Mouse (Mus musculus) forebrain, embryonic 14.5 days (tissue): ENCODE results near the gene Tufm. TPM values are rescaled to one million over a fixed set of nuclear protein-coding genes. Genes with fewer than 3 reads are reported as not detected.

Experiments used
- ATAC-seq: fragments of 200-750 bp; cut with Nextera tagmentation; 2 replicates; pipeline ENCODE4 v1.8.0; 2017; ENCODE audit warnings: mild to moderate bottlenecking, moderate library complexity
- DNase-seq: peaks from one replicate; pipeline ENCODE4 v3.0.0-alpha.2; 2015; ENCODE audit warnings: low spot score
- H3K27ac ChIP-seq: fragments of 300-500 bp; sonication (generic); 2 replicates; pipeline ENCODE4 v1.5.1; 2014; ENCODE audit warnings: low read depth, mild to moderate bottlenecking, control low read depth, low read length, moderate library complexity
- H3K27me3 ChIP-seq: fragments of 300-500 bp; sonication (generic); replicated peaks from 2 replicates; pipeline ENCODE4 v1.6.1; 2014; ENCODE audit warnings: low read length, control low read depth, mixed read lengths; ENCODE audit not compliant: control insufficient read depth, insufficient read depth
- H3K36me3 ChIP-seq: fragments of 300-500 bp; sonication (generic); 2 replicates; pipeline ENCODE4 v1.6.1; 2014; ENCODE audit warnings: low read length, control low read depth; ENCODE audit not compliant: control insufficient read depth, insufficient read depth
- H3K4me1 ChIP-seq: fragments of 300-500 bp; sonication (generic); 2 replicates; pipeline ENCODE4 v1.6.1; 2014; ENCODE audit warnings: antibody characterized with exemption, low read length, control low read depth; ENCODE audit not compliant: control insufficient read depth, insufficient read depth
- H3K4me2 ChIP-seq: fragments of 300-500 bp; sonication (generic); 2 replicates; pipeline ENCODE4 v1.6.1; 2014; ENCODE audit warnings: mild to moderate bottlenecking, control low read depth, low read length
- H3K4me3 ChIP-seq: fragments of 300-500 bp; sonication (generic); 2 replicates; pipeline ENCODE4 v1.5.1; 2014; ENCODE audit warnings: low read depth, low read length, control low read depth
- H3K9ac ChIP-seq: fragments of 300-500 bp; sonication (generic); 2 replicates; pipeline ENCODE4 v1.6.1; 2014; ENCODE audit warnings: mild to moderate bottlenecking, low read length, control low read depth, moderate library complexity
- H3K9me3 ChIP-seq: fragments of 300-500 bp; sonication (generic); replicated peaks from 2 replicates; pipeline ENCODE4 v1.6.1; 2016; ENCODE audit warnings: low read length, control low read depth, mixed read lengths; ENCODE audit not compliant: control insufficient read depth
- WGBS: fragments of 180-500 bp; shearing (Covaris S2); extraction: QIAGEN DNeasy Blood & Tissue Kit; methylation state at CpG from one replicate; pipeline ENCODE4 v1.1.7; 2014; 5-methylcytosine and 5-hydroxymethylcytosine counted together
- polyA plus RNA-seq: library from polyadenylated mRNA; unstranded; fragments of >200 nt; fragmentation: Nextera tagmentation; extraction: Ambion mirVana; gene quantifications from 2 replicates; pipeline ENCODE4 v1.2.1, GENCODE M21; 2014

Gene Tufm
- polyA plus RNA-seq, 1 experiment from 2014 or later, result 135 TPM

DNA sequence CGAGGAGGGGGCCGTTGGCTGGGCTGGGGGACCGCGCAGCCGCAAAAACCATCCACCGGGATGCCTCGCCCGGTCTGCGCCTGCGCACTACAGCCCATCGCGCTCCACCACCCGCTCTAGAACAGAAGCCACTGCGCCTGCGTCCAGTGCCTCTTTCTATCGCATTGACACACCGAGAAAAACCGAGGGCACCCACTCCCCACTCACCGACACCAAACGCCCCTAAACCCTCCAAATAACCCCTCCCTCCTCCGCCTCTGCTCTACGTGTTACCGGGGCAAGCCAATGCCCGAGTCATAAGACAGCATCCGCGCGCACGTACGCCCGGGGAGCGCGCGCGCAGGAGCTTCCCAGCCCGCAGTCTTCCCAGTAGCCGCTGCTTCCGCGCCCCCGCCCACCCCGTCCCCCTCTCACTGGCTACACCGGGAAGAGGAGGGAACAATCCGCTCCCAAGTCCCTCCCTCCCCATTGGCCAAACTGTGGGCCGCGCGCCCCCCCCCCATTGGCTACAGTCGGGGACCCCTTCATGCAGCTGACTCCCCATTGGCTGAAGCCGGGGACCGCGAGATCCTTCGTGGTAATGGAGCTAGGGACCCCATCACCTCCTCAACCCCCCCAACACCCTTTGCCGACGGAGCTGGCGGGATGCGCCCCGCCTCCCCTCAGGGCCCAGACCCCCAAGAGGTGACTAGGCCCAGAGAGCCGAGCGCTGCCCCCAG, 15.0 kb downstream of the Tufm start:
- Histone ChIP-seq H3K27ac (peak overlapping the region; percentile 98), H3K9me3 (no peaks in the 10 kb centered on the region), H3K4me2 (peak overlapping the region; percentile 67), H3K4me1 (peaks cover 11% of the 10 kb centered on the region), H3K27me3 (no peaks in the 10 kb centered on the region), H3K4me3 (peak overlapping the region; percentile 100), H3K36me3 (peaks cover 41% of the 10 kb centered on the region), H3K9ac (peak overlapping the region; percentile 99)
- DNase-seq (peak; percentile 98), ATAC-seq (peak; percentile 88)
- WGBS, result under 1% methylated on average over 54 of the region's 57 CpGs

DNA sequence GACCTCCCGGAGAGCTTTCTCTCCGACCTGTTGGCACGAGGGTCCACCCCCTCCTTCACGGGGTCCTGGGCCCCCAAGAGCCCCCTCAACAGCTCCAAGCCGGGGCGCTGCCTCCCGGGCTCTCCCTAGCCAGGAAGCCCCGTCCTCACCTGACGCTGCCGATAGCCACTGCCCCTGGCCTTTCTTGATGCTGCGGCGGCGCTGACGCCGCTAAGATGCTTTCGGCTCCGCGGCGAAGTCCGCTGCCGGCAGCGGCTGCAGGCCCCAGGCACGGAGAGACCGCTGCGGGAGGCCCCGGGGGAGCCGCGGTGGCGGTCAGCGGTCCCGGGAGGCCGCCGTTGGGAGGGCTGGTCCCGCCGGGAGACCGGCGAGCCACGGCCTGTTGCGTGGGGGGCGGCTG, 15.6 kb downstream of the Tufm start:
- Histone ChIP-seq H3K4me1 (peaks cover 11% of the 10 kb centered on the region), H3K27ac (peak overlapping the region; percentile 98), H3K36me3 (peaks cover 35% of the 10 kb centered on the region), H3K9ac (peak overlapping the region; percentile 99), H3K4me2 (peak overlapping the region; percentile 67), H3K27me3 (no peaks in the 10 kb centered on the region), H3K4me3 (peak overlapping the region; percentile 100), H3K9me3 (no peaks in the 10 kb centered on the region)
- WGBS, result under 1% methylated on average over 40 of the region's 40 CpGs
- DNase-seq (no peak), ATAC-seq (no peak)

DNA sequence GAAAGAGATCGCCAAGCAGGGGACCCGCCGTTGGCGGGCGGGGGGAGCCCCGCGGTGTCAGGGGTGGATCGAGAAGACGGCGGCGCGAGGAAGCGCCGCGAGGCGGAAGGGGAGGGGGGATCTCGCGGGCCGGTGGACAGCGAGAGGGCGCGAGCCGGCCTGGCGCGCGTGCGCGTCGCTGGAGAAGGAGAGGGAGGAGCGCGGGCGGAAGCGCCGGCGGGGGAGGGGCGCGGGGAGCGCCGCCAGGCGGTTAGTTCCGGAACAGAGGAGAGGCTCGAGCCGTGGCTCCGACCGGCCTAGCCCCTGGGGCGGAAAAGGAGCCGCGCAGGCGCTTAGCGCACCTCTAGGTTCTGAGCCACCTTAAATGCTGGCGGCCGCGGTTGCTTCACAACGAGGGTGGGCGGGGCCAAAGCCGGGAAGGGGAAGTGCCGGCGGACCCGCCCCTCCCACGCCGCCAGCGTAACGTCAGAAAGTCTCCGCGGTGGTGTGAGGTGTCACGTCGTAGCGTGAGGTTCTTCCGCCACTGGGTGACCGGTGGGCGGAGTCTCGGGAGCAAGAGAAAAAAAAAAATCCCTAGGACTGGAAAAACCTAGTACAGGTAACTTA, 16.2 kb downstream of the Tufm start, which contains the start of gene Atxn2l:
Gene Atxn2l, minus strand, starts transcription at position 165 of the 606 bp plus-strand sequence.
- H3K4me1 ChIP-seq, result peaks cover 11% of the 10 kb centered on the region
- under 1% methylated on average over 64 of the region's 72 CpGs for WGBS
- H3K4me2 ChIP-seq, result peak within 1 kb of the TSS; percentile 67

DNA sequence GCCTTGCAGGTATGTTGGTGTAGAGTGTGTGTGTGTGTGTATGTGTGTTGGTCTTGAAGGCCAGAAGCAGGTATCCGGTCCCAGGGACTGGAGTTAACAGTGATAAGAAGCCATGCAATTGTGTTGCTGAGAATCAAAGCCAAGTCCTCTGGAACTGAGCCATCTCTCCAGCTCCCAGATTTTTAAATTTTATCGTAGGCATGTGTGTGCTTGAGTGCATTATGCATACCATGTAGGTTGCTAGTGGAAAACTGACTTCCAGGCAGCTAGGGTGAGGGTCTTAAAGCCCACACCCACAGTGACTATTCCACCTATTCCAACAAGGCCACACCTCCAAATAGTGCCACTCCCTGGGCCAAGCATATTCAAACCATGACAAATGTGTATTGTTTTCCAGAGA, 17.8 kb downstream of the Tufm start:
- Histone ChIP-seq H3K4me1 (peaks cover 11% of the 10 kb centered on the region), H3K36me3 (peaks cover 14% of the 10 kb centered on the region), H3K4me2 (no peak overlapping the region), H3K9me3 (no peaks in the 10 kb centered on the region), H3K9ac (no peak overlapping the region), H3K27me3 (no peaks in the 10 kb centered on the region), H3K27ac (no peak overlapping the region), H3K4me3 (no peak overlapping the region)
- WGBS, result 90% methylated on average over 2 of the region's 2 CpGs
- DNase-seq (no peak), ATAC-seq (no peak)

More for the DNA sequence above, 16.2 kb downstream of the Tufm start, which contains the start of gene Atxn2l:
- peak within 1 kb of the TSS; percentile 100 for H3K4me3 ChIP-seq
- H3K27ac ChIP-seq, result peak within 1 kb of the TSS; percentile 98
- no peaks in the 10 kb centered on the region for H3K9me3 ChIP-seq
- peak within 1 kb of the TSS; percentile 99 for H3K9ac ChIP-seq
- peaks cover 29% of the 10 kb centered on the region for H3K36me3 ChIP-seq
- H3K27me3 ChIP-seq, result no peaks in the 10 kb centered on the region
- DNase-seq, result peak; percentile 99
- peak; percentile 87 for ATAC-seq

DNA sequence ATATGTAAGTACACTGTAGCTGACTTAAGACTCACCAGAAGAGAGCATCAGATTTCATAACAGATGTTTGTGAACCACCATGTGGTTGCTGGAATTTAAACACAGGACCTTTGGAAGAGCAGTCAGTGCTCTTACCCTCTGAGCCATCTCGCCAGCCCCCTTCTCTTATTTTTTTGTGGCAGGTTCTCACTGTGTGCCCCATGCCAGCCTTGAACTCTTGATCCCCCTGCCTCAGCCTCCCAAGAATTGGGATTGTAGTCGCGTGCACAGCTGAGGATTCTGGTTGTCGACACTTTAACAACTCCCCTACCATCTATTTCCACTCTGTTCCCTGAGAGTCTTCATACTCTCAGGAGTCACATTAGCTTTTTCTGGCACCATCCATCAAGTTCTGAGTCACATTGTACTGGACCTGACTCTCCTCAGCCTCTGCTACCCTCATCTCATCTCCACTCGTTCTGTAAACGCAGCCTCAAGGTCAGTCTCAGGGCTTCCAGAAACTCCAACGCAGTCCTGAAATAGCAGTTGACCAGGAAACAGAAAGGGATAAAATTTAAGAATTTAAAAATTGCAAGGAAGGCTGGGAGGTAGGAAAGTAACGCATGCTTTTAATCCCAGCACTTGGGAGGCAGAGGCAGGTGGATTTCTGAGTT, 20.1 kb downstream of the Tufm start:
- H3K4me2 ChIP-seq, result no peak overlapping the region
- no peaks in the 10 kb centered on the region for H3K27me3 ChIP-seq
- no peak overlapping the region for H3K4me3 ChIP-seq
- no peak for ATAC-seq
- no peaks in the 10 kb centered on the region for H3K9me3 ChIP-seq
- no peak for DNase-seq
- H3K4me1 ChIP-seq, result peaks cover 3% of the 10 kb centered on the region
- 90% methylated on average over 8 of the region's 8 CpGs for whole genome bisulfite sequencing
- no peak overlapping the region for H3K9ac ChIP-seq
- H3K27ac ChIP-seq, result no peak overlapping the region
- H3K36me3 ChIP-seq, result no peaks in the 10 kb centered on the region

DNA sequence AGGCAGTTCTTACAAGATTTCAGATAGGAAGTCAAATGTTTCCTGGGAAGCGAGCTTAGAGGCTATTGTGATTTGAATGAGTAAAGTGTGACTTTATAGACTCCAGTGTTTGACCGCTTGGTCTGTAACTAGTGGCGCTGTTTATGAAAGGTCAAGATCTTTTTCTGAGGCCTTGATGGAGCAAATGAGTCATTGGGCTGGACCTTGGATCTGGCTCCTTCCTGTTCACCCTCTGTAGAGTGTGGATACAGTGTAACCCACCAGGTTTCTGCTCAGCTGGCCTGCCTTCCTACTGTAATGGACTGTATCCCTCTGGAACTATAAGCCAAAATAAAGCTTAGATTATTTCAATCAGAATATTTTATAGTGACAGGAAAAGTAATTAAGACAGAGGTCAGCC, 24.1 kb downstream of the Tufm start:
- Histone ChIP-seq H3K27ac (no peak overlapping the region), H3K27me3 (no peaks in the 10 kb centered on the region), H3K4me2 (no peak overlapping the region), H3K36me3 (no peaks in the 10 kb centered on the region), H3K9me3 (no peaks in the 10 kb centered on the region), H3K9ac (no peak overlapping the region), H3K4me3 (no peak overlapping the region), H3K4me1 (no peaks in the 10 kb centered on the region)
- DNase-seq (no peak), ATAC-seq (no peak)
- 83% methylated on average over 3 of the region's 3 CpGs for WGBS

DNA sequence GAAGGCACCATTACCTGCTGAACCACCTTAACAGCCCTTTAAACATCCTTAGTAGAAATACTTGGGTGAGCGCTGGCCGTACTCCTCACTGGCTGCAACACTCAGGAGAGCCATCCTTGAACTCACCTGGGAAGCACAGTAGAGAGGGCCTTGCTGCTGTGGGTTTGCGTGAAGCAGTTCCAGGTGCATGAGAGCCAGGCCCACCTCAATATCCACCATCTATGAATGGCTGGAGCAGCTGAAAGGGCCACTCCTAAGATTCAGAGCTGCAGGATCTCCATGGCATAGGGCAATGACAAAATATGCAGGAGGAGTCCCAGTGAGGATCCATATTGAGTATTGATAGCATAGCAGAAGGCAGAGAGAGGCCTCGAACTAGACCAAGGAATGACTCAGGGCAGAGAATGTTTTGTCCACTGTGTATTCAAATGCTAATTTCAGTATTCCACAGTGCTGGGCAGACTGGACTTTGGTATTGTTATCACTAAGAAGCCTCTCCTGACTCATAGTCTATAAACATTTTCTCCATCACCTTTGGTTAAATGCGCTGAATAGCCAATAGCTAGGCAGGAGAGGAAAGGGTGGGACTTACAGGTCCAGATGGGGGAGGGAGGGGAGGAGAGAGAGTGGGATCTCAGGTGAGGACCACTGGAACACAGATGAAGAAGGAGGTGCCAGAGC, 31.2 kb downstream of the Tufm start:
- H3K9ac ChIP-seq, result no peak overlapping the region
- no peaks in the 10 kb centered on the region for H3K9me3 ChIP-seq
- no peaks in the 10 kb centered on the region for H3K36me3 ChIP-seq
- no peak overlapping the region for H3K4me2 ChIP-seq
- H3K4me3 ChIP-seq, result no peak overlapping the region
- H3K27ac ChIP-seq, result no peak overlapping the region
- H3K27me3 ChIP-seq, result no peaks in the 10 kb centered on the region
- no peak for ATAC-seq
- no peak for DNase-seq
- WGBS, result 82% methylated on average over 5 of the region's 5 CpGs
- H3K4me1 ChIP-seq, result no peaks in the 10 kb centered on the region

DNA sequence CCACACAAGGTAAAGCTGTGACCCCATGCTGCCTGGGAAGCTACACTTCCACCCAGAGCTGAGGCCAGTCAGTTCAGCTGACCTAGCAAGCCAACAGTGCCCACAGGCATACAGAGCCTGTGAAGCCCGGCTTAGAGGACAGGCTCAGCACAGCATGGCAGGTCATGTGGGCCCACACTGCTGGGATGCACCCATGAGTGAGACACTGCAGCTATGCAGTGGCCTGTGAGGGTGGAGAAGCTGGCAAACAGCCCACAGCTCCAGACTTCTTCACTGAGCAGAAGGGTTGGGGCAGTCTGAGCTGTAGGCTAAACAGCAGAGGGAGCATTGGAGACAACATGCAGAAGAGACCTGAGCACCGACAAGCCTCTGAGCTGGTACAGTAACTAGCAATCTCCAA, 32.4 kb downstream of the Tufm start:
- Histone ChIP-seq H3K9me3 (no peaks in the 10 kb centered on the region), H3K36me3 (no peaks in the 10 kb centered on the region), H3K4me2 (no peak overlapping the region), H3K27ac (no peak overlapping the region), H3K9ac (no peak overlapping the region), H3K4me3 (no peak overlapping the region), H3K4me1 (no peaks in the 10 kb centered on the region), H3K27me3 (no peaks in the 10 kb centered on the region)
- WGBS, result 75% methylated on average over 2 of the region's 2 CpGs
- ATAC-seq, result no peak
- no peak for DNase-seq
